Mouse (Mus musculus) lung, embryonic 14.5 days (tissue): ENCODE data around the gene Foxk1. TPM values are rescaled to one million over a fixed set of nuclear protein-coding genes. Genes with fewer than 3 reads are reported as not detected.

Experiments
- ATAC-seq: fragments of 200-750 bp; cut with Nextera tagmentation; 2 replicates; pipeline ENCODE4 v1.8.0; 2017; ENCODE audit warnings: mild to moderate bottlenecking, moderate TSS enrichment, moderate library complexity; ENCODE audit not compliant: insufficient read depth
- DNase-seq: peaks from one replicate; pipeline ENCODE4 v3.0.0-alpha.2; 2015
- H3K27ac ChIP-seq: fragments of 300-500 bp; sonication (generic); 2 replicates; pipeline ENCODE4 v1.5.1; 2014; ENCODE audit warnings: low read depth, mild to moderate bottlenecking, moderate library complexity
- H3K27me3 ChIP-seq: fragments of 300-500 bp; sonication (generic); 2 replicates; pipeline ENCODE4 v1.6.1; 2014; ENCODE audit warnings: low read length, control low read depth; ENCODE audit not compliant: insufficient read depth
- H3K36me3 ChIP-seq: fragments of 300-500 bp; sonication (generic); 2 replicates; pipeline ENCODE4 v1.6.1; 2014; ENCODE audit warnings: control low read depth; ENCODE audit not compliant: insufficient read depth
- H3K4me1 ChIP-seq: fragments of 300-500 bp; sonication (generic); 2 replicates; pipeline ENCODE4 v1.6.1; 2014; ENCODE audit warnings: antibody characterized with exemption, control low read depth; ENCODE audit not compliant: insufficient read depth
- H3K4me2 ChIP-seq: fragments of 300-500 bp; sonication (generic); 2 replicates; pipeline ENCODE4 v1.6.1; 2014; ENCODE audit warnings: mild to moderate bottlenecking
- H3K4me3 ChIP-seq: fragments of 300-500 bp; sonication (generic); 2 replicates; pipeline ENCODE4 v1.5.1; 2014; ENCODE audit warnings: low read depth, low read length
- H3K9ac ChIP-seq: fragments of 300-500 bp; sonication (generic); 2 replicates; pipeline ENCODE4 v1.6.1; 2014
- H3K9me3 ChIP-seq: fragments of 300-500 bp; sonication (generic); 2 replicates; pipeline ENCODE4 v1.6.1; 2016; ENCODE audit warnings: low read depth, low read length, control low read depth
- CTCF ChIP-seq: IDR thresholded peaks from 2 replicates; pipeline ENCODE4 v1.5.1; 2016; ENCODE audit warnings: antibody characterized with exemption, low read depth
- WGBS: fragments of 180-500 bp; shearing (Covaris S2); extraction: QIAGEN DNeasy Blood & Tissue Kit; methylation state at CpG from one replicate; pipeline ENCODE4 v1.1.7; 2014; 5-methylcytosine and 5-hydroxymethylcytosine counted together
- polyA plus RNA-seq: library from polyadenylated mRNA; unstranded; fragments of >200 nt; fragmentation: Nextera tagmentation; extraction: Ambion mirVana; gene quantifications from 2 replicates; pipeline ENCODE4 v1.2.1, GENCODE M21; 2014

Foxk1 gene
- polyA plus RNA-seq, 1 experiment from 2014 or later = 7.9 TPM

DNA sequence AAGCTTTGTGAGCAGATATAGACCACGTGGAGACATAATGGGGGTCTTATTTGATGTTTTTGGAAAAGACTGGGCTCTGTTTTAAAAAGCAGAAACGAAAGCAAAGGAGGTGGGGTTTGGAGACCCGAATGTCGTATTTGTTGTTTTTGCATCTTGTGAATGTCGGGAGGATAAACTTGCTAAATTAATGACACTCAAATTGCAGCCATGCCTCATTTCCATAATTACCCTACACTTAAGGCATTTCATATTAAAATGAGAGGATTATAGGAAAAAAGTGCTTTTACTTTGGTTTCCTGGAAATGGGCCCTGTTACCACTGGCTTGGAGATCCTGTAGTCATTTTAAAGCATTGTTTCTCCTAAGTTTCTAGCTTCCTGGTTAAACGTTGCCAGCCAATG lies 7.9 kb downstream of the Foxk1 start:
- no peak for TF ChIP-seq CTCF
- Histone ChIP-seq H3K4me2 (no peak overlapping the region), H3K4me3 (no peak overlapping the region), H3K27ac (no peak overlapping the region), H3K27me3 (no peaks in the 10 kb centered on the region), H3K9ac (no peak overlapping the region), H3K36me3 (peaks cover 14% of the 10 kb centered on the region), H3K9me3 (no peaks in the 10 kb centered on the region), H3K4me1 (no peaks in the 10 kb centered on the region; the same call in 1 of the 2 replicates)
- no peak for ATAC-seq
- DNase-seq = no peak
- 62% methylated on average over 6 of the region's 6 CpGs for WGBS

DNA sequence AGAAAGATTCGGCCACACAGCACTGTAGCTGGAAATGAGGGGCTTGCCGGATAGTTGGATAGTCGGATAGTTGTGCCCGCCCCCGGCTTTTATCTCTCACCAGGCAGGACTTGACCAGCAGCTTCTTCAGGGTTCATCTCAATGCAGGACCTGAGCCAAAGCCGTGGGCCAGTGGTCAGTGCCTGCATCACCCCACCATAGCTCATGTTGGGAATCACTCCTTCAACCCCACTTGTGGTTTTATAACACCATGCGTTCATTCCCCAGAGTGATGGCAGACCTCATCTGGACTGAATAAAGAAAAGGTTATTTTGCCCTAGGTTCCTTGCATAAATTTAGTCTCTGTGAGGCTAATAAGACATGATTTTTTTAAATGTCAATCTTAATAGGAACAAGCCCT lies 9.1 kb downstream of the Foxk1 start:
- Histone ChIP-seq H3K36me3 (peaks cover 16% of the 10 kb centered on the region), H3K4me1 (no peaks in the 10 kb centered on the region; the same call in 1 of the 2 replicates), H3K9me3 (no peaks in the 10 kb centered on the region), H3K9ac (no peak overlapping the region), H3K4me3 (no peak overlapping the region), H3K27ac (no peak overlapping the region), H3K27me3 (no peaks in the 10 kb centered on the region), H3K4me2 (no peak overlapping the region)
- 48% methylated on average over 7 of the region's 7 CpGs for WGBS
- DNase-seq (no peak), ATAC-seq (no peak)
- no peak for TF ChIP-seq CTCF

- peaks cover 17% of the 10 kb centered on the region for H3K4me1 ChIP-seq
- DNase-seq = peak; percentile 48
- no peak for ATAC-seq
Measured at GRCm38 (mm10) chr5:142412678-142413385, 11.5 kb downstream of the Foxk1 start.

GRCm38 (mm10) chr5:142413723-142414445 lies 12.6 kb downstream of the Foxk1 start:
- Histone ChIP-seq H3K27ac (0 out of 2 replicates have a peak overlapping the region, but pooled peaks have one; percentile 9), H3K4me1 (peaks cover 17% of the 10 kb centered on the region), H3K9me3 (no peaks in the 10 kb centered on the region), H3K9ac (no peak overlapping the region), H3K4me2 (no peak overlapping the region), H3K36me3 (peaks cover 9% of the 10 kb centered on the region), H3K4me3 (no peak overlapping the region), H3K27me3 (no peaks in the 10 kb centered on the region)
- DNase-seq = no peak
- no peak for TF ChIP-seq CTCF
- no peak for ATAC-seq
- 49% methylated on average over 9 of the region's 9 CpGs for WGBS

More at GRCm38 (mm10) chr5:142412678-142413385, 11.5 kb downstream of the Foxk1 start:
- Histone ChIP-seq H3K27me3 (no peaks in the 10 kb centered on the region), H3K4me3 (no peak overlapping the region), H3K36me3 (peaks cover 4% of the 10 kb centered on the region; the same call in 1 of the 2 replicates), H3K9ac (no peak overlapping the region), H3K4me2 (no peak overlapping the region), H3K27ac (no peak overlapping the region; the same call in 1 of the 2 replicates), H3K9me3 (no peaks in the 10 kb centered on the region)
- no peak for TF ChIP-seq CTCF
- WGBS = 36% methylated on average over 6 of the region's 6 CpGs

GRCm38 (mm10) chr5:142415401-142415800 lies 14.1 kb downstream of the Foxk1 start:
- no peak for TF ChIP-seq CTCF
- 68% methylated on average over 6 of the region's 6 CpGs for WGBS
- DNase-seq = no peak

GRCm38 (mm10) chr5:142416070-142416775 lies 14.9 kb downstream of the Foxk1 start:
- ATAC-seq = peak; percentile 73
- no peak overlapping the region for H3K9ac ChIP-seq
- H3K27me3 ChIP-seq = no peaks in the 10 kb centered on the region
- no peaks in the 10 kb centered on the region for H3K9me3 ChIP-seq
- peak; percentile 61 for DNase-seq
- no peak overlapping the region for H3K4me2 ChIP-seq
- peak overlapping the region; percentile 51 for H3K27ac ChIP-seq
- H3K36me3 ChIP-seq = peaks cover 25% of the 10 kb centered on the region
- WGBS = 12% methylated on average over 14 of the region's 14 CpGs
- peaks cover 17% of the 10 kb centered on the region for H3K4me1 ChIP-seq
- no peak for TF ChIP-seq CTCF
- H3K4me3 ChIP-seq = no peak overlapping the region

More at GRCm38 (mm10) chr5:142415401-142415800, 14.1 kb downstream of the Foxk1 start:
- peak overlapping the region; percentile 51; the same call in 1 of the 2 replicates for H3K27ac ChIP-seq
- peaks cover 17% of the 10 kb centered on the region for H3K4me1 ChIP-seq
- no peak overlapping the region for H3K9ac ChIP-seq
- H3K27me3 ChIP-seq = no peaks in the 10 kb centered on the region
- H3K36me3 ChIP-seq = peaks cover 19% of the 10 kb centered on the region
- H3K4me2 ChIP-seq = no peak overlapping the region
- no peak for ATAC-seq
- H3K9me3 ChIP-seq = no peaks in the 10 kb centered on the region
- H3K4me3 ChIP-seq = no peak overlapping the region

GRCm38 (mm10) chr5:142417104-142417503 lies 15.8 kb downstream of the Foxk1 start:
- Histone ChIP-seq H3K4me3 (no peak overlapping the region), H3K36me3 (peaks cover 25% of the 10 kb centered on the region), H3K9me3 (no peaks in the 10 kb centered on the region), H3K4me1 (peaks cover 17% of the 10 kb centered on the region), H3K27me3 (no peaks in the 10 kb centered on the region), H3K9ac (no peak overlapping the region), H3K27ac (peak overlapping the region; percentile 51; the same call in 1 of the 2 replicates), H3K4me2 (no peak overlapping the region)
- no peak for DNase-seq
- WGBS = 72% methylated on average over 3 of the region's 3 CpGs
- ATAC-seq = no peak
- TF ChIP-seq CTCF = no peak
